Mouse (Mus musculus) gastrocnemius, postnatal 36 days (tissue): ENCODE measurements at regions not wholly inside any gene's neighbourhood (a gene's known extent, or its start where the extent isn't known, plus 50 kb on each side); places are given as distances from the start of the nearest gene placed in this dataset.
"Not testable (repeated sequence)": the region's sequence is repeated elsewhere in the genome, so short reads cannot be mapped to it uniquely, and the experiment has no call there.

ENCODE experiments used
- DNase-seq, 2 experiments: peaks; one replicate each; pipeline ENCODE4 v3.0.0; 2022
- intact Hi-C: fragments of 180-260 bp; cut with DNase I; formaldehyde crosslinking; loops from one replicate; pipeline ENCODE4 v1.15.1; 2025

GRCm38 (mm10) chr13:97490131-97490530 is 249.2 kb downstream of the Enc1 start:
- intact Hi-C loops, result no loop called here
- no peak for DNase-seq

DNA sequence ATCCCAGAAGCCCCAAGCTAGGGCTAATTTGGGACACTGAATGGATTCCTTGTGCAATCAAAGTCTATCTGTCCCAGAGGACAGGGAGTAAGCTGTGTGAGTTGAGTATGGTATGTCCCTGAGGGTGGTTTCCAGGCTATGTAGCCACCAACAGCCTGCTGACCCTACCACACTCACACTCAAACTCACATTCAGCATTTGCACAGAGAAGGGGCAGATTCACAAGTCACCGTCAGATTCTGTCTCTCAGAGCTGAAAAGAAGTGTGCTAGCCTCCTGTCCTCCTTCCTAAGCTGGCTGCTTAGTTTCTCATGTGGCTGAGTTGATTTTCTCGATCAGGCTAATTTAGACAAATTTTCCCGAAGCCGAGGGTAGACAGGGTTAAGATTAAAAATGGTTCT is 248.8 kb downstream of the Enc1 start:
- intact Hi-C loops, result no loop called here
- no peak for DNase-seq

DNA sequence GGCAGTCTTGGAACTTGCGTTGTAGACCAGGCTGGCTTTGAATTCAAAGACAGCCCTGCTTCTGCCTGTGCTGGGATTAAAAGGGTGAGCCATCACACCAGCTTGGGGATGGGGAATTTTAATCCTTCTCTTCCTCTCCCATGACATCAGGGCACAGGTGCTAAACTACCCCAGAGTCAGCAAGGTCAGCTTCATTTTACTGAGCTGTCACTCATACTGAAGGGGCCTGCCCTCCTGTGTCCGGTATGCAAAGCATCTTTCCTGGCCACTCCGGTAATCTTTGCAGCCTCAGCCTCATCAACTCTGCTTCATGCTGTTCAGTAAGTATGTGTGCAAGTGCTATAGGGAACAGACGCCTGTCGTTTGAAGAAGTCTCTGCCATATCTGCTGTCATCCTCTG is 248.1 kb downstream of the Enc1 start:
- intact Hi-C loops, result no loop called here
- DNase-seq, result no peak

DNA sequence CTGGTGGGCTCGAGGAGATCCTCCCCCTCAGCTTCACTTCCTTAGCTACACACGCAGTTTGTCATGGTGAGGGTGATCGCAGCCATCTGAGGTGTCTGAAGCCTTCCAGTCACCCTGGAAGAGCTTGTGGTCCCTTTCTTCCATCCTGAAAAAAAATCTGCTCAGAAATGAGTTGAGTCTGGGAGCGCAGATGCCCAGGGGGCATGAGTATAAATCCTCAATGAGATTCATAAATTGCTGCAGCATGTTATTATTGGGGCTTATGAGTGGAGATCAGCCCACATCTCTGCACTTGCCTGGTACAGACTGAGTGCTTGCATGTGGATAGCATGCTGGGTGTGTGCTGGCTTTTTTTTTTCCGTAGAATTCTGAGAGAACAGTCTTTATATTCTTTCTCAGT is 247.6 kb downstream of the Enc1 start:
- no peak for DNase-seq
- intact Hi-C loops, result no loop called here

GRCm38 (mm10) chr13:97487746-97488473 is 247.0 kb downstream of the Enc1 start:
- no peak for DNase-seq
- intact Hi-C loops, result no loop called here

DNA sequence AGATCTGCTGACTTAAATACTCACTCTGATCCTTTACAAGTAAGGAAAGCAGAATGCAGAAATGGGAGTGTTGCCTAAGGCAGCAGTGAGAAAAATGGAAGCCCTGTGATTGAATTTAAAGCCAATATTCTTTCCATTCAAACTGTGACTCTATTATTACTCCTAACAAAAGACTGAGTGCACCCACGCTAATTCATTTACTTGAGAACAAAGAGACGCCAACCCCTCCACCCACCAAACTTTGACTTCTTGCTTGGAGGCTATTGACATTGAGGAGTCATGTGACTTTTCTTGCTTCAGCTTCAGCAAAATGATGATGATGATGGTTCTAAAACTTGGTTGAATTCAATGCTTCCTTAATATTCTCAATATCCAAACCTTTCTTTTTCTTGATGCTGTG is 245.6 kb downstream of the Enc1 start:
- intact Hi-C loops, result no loop called here
- DNase-seq, result no peak

DNA sequence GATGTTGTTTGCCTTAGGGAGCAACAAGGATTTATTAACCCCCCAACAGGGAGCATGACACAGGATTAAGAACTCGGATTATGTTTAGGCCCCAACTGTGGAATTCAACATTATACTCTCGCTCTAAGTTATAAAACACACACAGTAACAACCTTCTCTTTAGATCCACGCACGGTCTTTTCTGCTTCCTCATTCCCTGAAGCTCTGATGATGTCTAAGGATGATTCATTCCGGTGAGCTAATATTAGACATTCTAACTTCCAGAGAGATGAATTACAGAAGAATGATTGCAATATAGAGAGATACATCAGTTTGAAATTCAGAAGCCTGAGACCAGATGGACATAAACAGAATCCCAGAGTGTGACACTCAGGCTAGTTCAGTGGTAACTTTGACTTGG is 245.0 kb downstream of the Enc1 start:
- no peak for DNase-seq
- intact Hi-C loops, result no loop called here

- DNase-seq, result peak in 1 of 2 experiments; percentile 14
- intact Hi-C loops, result no loop called here
These were observed 244.1 kb downstream of the Enc1 start for GRCm38 (mm10) chr13:97484808-97485545.

GRCm38 (mm10) chr13:97483681-97484080 is 242.8 kb downstream of the Enc1 start:
- intact Hi-C loops, result no loop called here
- DNase-seq, result peak in 1 of 2 experiments; percentile 18

GRCm38 (mm10) chr13:97482439-97482946 is 241.6 kb downstream of the Enc1 start:
- intact Hi-C loops, result no loop called here
- DNase-seq, result no peak

- intact Hi-C loops, result no loop called here
- no peak for DNase-seq
These were observed 240.4 kb downstream of the Enc1 start for GRCm38 (mm10) chr13:97481259-97481658.

GRCm38 (mm10) chr13:97479066-97479586 is 238.2 kb downstream of the Enc1 start:
- intact Hi-C loops, result no loop called here
- DNase-seq, result no peak

- intact Hi-C loops, result no loop called here
- DNase-seq, result no peak
These were observed 233.1 kb downstream of the Enc1 start for GRCm38 (mm10) chr13:97473971-97474365.

GRCm38 (mm10) chr13:97473256-97473970 is 232.5 kb downstream of the Enc1 start:
- intact Hi-C loops, result no loop called here
- no peak for DNase-seq

DNA sequence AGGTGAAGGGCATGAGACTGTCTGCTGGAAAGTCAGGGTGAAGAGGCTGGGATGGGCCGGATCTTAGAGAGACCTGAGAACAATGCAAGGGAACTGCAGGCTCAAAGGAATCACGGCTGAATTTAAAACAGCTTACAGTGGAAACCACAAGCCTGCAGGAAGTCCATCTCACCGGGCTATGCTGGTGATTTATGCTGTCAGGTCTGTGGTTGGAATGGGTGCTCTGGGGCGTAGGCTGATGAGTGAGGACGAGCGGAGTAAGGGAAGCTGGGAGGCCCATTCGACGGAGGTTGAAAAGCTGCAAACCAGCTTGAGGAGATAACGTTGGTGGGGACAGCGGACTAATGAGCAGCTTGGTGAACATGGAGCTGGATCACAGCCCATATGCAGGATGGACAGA is 229.1 kb downstream of the Enc1 start:
- intact Hi-C loops, result no loop called here

GRCm38 (mm10) chr13:97468874-97469593 is 228.1 kb downstream of the Enc1 start:
- DNase-seq, result no peak
- intact Hi-C loops, result no loop called here

More for the DNA sequence above, 229.1 kb downstream of the Enc1 start:
- DNase-seq, result no peak

GRCm38 (mm10) chr13:97466585-97466984 is 225.7 kb downstream of the Enc1 start:
- intact Hi-C loops, DNase-seq: not testable (repeated sequence)

GRCm38 (mm10) chr13:97463798-97464197 is 222.9 kb downstream of the Enc1 start:
- no peak for DNase-seq
- intact Hi-C loops, result no loop called here

GRCm38 (mm10) chr13:97462884-97463235 is 222.0 kb downstream of the Enc1 start:
- DNase-seq, result no peak
- intact Hi-C loops, result no loop called here

GRCm38 (mm10) chr13:97462110-97462883 is 221.4 kb downstream of the Enc1 start:
- no peak for DNase-seq
- intact Hi-C loops, result no loop called here
